Mouse (Mus musculus): ENCODE results near the gene Zfp970.
"Not testable (repeated sequence)": the region's sequence is repeated elsewhere in the genome, so short reads cannot be mapped to it uniquely, and the experiment has no call there.

Gene Zfp970

GRCm38 (mm10) chr2:177464676-177465075 is at the start of gene Zfp970:
TSS of gene Zfp970 (plus strand) at chr2:177464733.
- not testable (repeated sequence) for H3K9me3 ChIP-seq (ENCODE audit: low read length); H3K4me1 ChIP-seq (replicated peaks; ENCODE audit: low read depth, low read length); H3K27me3 ChIP-seq (ENCODE audit: insufficient read depth, low read length); H3K36me3 ChIP-seq (ENCODE audit: insufficient read depth, low read length)
- H3K4me3 ChIP-seq (replicated peaks; ENCODE audit: low read length) = peak within 1 kb of the TSS; percentile 78

- not testable (repeated sequence) for H3K27me3 ChIP-seq (ENCODE audit: insufficient read depth, low read length); H3K4me1 ChIP-seq (replicated peaks; ENCODE audit: low read depth, low read length); H3K4me3 ChIP-seq (replicated peaks; ENCODE audit: low read length); H3K36me3 ChIP-seq (ENCODE audit: insufficient read depth, low read length); H3K9me3 ChIP-seq (ENCODE audit: low read length)
Observed at GRCm38 (mm10) chr2:177468222-177468621, 3.7 kb downstream of the Zfp970 start.

- H3K9me3 ChIP-seq (ENCODE audit: low read length); H3K4me1 ChIP-seq (replicated peaks; ENCODE audit: low read depth, low read length); H3K27me3 ChIP-seq (ENCODE audit: insufficient read depth, low read length); H3K36me3 ChIP-seq (ENCODE audit: insufficient read depth, low read length); H3K4me3 ChIP-seq (replicated peaks; ENCODE audit: low read length): not testable (repeated sequence)
Observed at GRCm38 (mm10) chr2:177472261-177472660, 7.7 kb downstream of the Zfp970 start.

- not testable (repeated sequence) for H3K27me3 ChIP-seq (ENCODE audit: insufficient read depth, low read length); H3K4me1 ChIP-seq (replicated peaks; ENCODE audit: low read depth, low read length); H3K4me3 ChIP-seq (replicated peaks; ENCODE audit: low read length); H3K36me3 ChIP-seq (ENCODE audit: insufficient read depth, low read length)
- peaks cover 11% of the 10 kb centered on the region for H3K9me3 ChIP-seq (ENCODE audit: low read length)
Observed at GRCm38 (mm10) chr2:177481971-177482370, 17.4 kb downstream of the Zfp970 start.

GRCm38 (mm10) chr2:177483238-177483948 is 18.9 kb downstream of the Zfp970 start:
- H3K4me1 ChIP-seq (replicated peaks; ENCODE audit: low read depth, low read length); H3K4me3 ChIP-seq (replicated peaks; ENCODE audit: low read length); H3K27me3 ChIP-seq (ENCODE audit: insufficient read depth, low read length); H3K36me3 ChIP-seq (ENCODE audit: insufficient read depth, low read length): not testable (repeated sequence)
- peaks cover 11% of the 10 kb centered on the region for H3K9me3 ChIP-seq (ENCODE audit: low read length)

GRCm38 (mm10) chr2:177498067-177498466 is 33.5 kb downstream of the Zfp970 start, which contains the start of gene Gm14403:
TSS of gene Gm14403 (plus strand) at chr2:177498215.
- not testable (repeated sequence) for H3K36me3 ChIP-seq (ENCODE audit: insufficient read depth, low read length); H3K9me3 ChIP-seq (ENCODE audit: low read length); H3K27me3 ChIP-seq (ENCODE audit: insufficient read depth, low read length); H3K4me1 ChIP-seq (replicated peaks; ENCODE audit: low read depth, low read length)
- peak within 1 kb of the TSS; percentile 83 for H3K4me3 ChIP-seq (replicated peaks; ENCODE audit: low read length)

GRCm38 (mm10) chr2:177499182-177499581 is 34.6 kb downstream of the Zfp970 start:
- H3K4me1 ChIP-seq (replicated peaks; ENCODE audit: low read depth, low read length); H3K36me3 ChIP-seq (ENCODE audit: insufficient read depth, low read length); H3K4me3 ChIP-seq (replicated peaks; ENCODE audit: low read length); H3K27me3 ChIP-seq (ENCODE audit: insufficient read depth, low read length); H3K9me3 ChIP-seq (ENCODE audit: low read length): not testable (repeated sequence)

GRCm38 (mm10) chr2:177505211-177505719 is 40.7 kb downstream of the Zfp970 start:
- peaks cover 34% of the 10 kb centered on the region for H3K36me3 ChIP-seq (ENCODE audit: insufficient read depth, low read length)
- H3K4me1 ChIP-seq (replicated peaks; ENCODE audit: low read depth, low read length); H3K9me3 ChIP-seq (ENCODE audit: low read length); H3K27me3 ChIP-seq (ENCODE audit: insufficient read depth, low read length); H3K4me3 ChIP-seq (replicated peaks; ENCODE audit: low read length): not testable (repeated sequence)

- H3K36me3 ChIP-seq (ENCODE audit: insufficient read depth, low read length) = peaks cover 34% of the 10 kb centered on the region
- not testable (repeated sequence) for H3K4me1 ChIP-seq (replicated peaks; ENCODE audit: low read depth, low read length); H3K27me3 ChIP-seq (ENCODE audit: insufficient read depth, low read length); H3K4me3 ChIP-seq (replicated peaks; ENCODE audit: low read length)
- peaks cover 55% of the 10 kb centered on the region for H3K9me3 ChIP-seq (ENCODE audit: low read length)
Observed at GRCm38 (mm10) chr2:177511381-177511780, 46.8 kb downstream of the Zfp970 start.

- peaks cover 33% of the 10 kb centered on the region for H3K36me3 ChIP-seq (ENCODE audit: insufficient read depth, low read length)
- not testable (repeated sequence) for H3K27me3 ChIP-seq (ENCODE audit: insufficient read depth, low read length); H3K4me1 ChIP-seq (replicated peaks; ENCODE audit: low read depth, low read length); H3K4me3 ChIP-seq (replicated peaks; ENCODE audit: low read length)
- H3K9me3 ChIP-seq (ENCODE audit: low read length) = peaks cover 59% of the 10 kb centered on the region
Observed at GRCm38 (mm10) chr2:177511972-177512371, 47.4 kb downstream of the Zfp970 start.

- H3K27me3 ChIP-seq (ENCODE audit: insufficient read depth, low read length); H3K4me3 ChIP-seq (replicated peaks; ENCODE audit: low read length); H3K4me1 ChIP-seq (replicated peaks; ENCODE audit: low read depth, low read length): not testable (repeated sequence)
- H3K9me3 ChIP-seq (ENCODE audit: low read length) = peaks cover 79% of the 10 kb centered on the region
- peaks cover 15% of the 10 kb centered on the region; the same call in 1 of the 2 replicates for H3K36me3 ChIP-seq (ENCODE audit: insufficient read depth, low read length)
Observed at GRCm38 (mm10) chr2:177513991-177514479, 49.5 kb downstream of the Zfp970 start.

GRCm38 (mm10) chr2:177517746-177518145 is 53.2 kb downstream of the Zfp970 start:
- H3K9me3 ChIP-seq (ENCODE audit: low read length) = peaks cover 89% of the 10 kb centered on the region
- H3K4me1 ChIP-seq (replicated peaks; ENCODE audit: low read depth, low read length); H3K4me3 ChIP-seq (replicated peaks; ENCODE audit: low read length); H3K36me3 ChIP-seq (ENCODE audit: insufficient read depth, low read length); H3K27me3 ChIP-seq (ENCODE audit: insufficient read depth, low read length): not testable (repeated sequence)

- not testable (repeated sequence) for H3K4me1 ChIP-seq (replicated peaks; ENCODE audit: low read depth, low read length); H3K4me3 ChIP-seq (replicated peaks; ENCODE audit: low read length); H3K27me3 ChIP-seq (ENCODE audit: insufficient read depth, low read length); H3K36me3 ChIP-seq (ENCODE audit: insufficient read depth, low read length)
- peaks cover 88% of the 10 kb centered on the region for H3K9me3 ChIP-seq (ENCODE audit: low read length)
Observed at GRCm38 (mm10) chr2:177518354-177518753, 53.8 kb downstream of the Zfp970 start.

- not testable (repeated sequence) for H3K36me3 ChIP-seq (ENCODE audit: insufficient read depth, low read length); H3K4me3 ChIP-seq (replicated peaks; ENCODE audit: low read length); H3K4me1 ChIP-seq (replicated peaks; ENCODE audit: low read depth, low read length); H3K27me3 ChIP-seq (ENCODE audit: insufficient read depth, low read length)
- peaks cover 87% of the 10 kb centered on the region for H3K9me3 ChIP-seq (ENCODE audit: low read length)
Observed at GRCm38 (mm10) chr2:177518960-177519359, 54.4 kb downstream of the Zfp970 start.

All from E14TG2a.4 (cell line).